Mouse (Mus musculus) CD4-positive, CD25-positive, alpha-beta regulatory T cell, adult 4 months (primary cell): ENCODE results near the gene Jak1. TPM values are rescaled to one million over a fixed set of nuclear protein-coding genes. Genes with fewer than 3 reads are reported as not detected.

Experiments
- ATAC-seq: one replicate; pipeline ENCODE4 v1.8.0; 2017
- polyA plus RNA-seq, 2 experiments: library from polyadenylated mRNA; unstranded; fragments of 100-300 nt; shearing (Covaris generic); gene quantifications; one replicate each; pipeline ENCODE4 v1.2.1; 2017

Gene Jak1
- polyA plus RNA-seq, 2 experiments from 2014 or later: 369 to 445 TPM

DNA sequence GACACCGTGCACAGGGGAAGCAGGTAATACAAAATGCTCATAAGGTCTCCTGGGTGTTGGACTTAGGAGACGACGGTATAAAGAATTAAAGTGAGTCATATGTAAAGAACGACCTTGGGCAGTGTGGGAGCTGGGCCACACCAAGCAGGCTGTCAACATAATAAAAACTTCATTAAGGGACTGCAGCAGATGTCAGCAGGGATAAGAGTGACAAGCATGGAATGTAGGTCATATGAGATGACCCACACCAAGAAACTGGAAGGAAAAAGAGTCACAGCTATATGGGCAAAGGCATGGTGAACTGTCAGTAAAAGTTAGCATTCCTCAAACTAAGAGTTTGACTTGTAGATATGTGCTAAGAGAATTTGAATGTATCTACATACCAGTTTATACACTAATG is 120.7 kb downstream of the Jak1 start:
- no peak for ATAC-seq

DNA sequence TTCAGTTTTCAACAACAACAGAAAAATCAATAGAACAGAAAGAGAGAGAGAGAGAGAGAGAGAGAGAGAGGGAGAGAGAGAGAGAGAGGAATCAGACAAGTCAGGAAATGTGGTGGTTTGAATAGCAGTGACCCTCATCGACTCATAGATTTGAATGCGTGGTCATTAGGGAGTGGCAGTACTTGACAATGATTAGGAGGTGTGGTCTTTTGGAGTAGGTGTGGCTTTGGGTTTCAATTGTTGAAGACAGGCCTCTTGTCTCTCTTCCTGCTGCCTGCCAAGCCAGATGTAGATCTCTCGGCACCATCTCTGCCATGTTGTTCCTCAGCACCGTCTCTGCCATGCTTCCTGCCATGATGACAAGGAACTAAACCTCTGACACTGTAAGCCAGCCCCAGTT is 121.2 kb downstream of the Jak1 start:
- ATAC-seq: no peak

DNA sequence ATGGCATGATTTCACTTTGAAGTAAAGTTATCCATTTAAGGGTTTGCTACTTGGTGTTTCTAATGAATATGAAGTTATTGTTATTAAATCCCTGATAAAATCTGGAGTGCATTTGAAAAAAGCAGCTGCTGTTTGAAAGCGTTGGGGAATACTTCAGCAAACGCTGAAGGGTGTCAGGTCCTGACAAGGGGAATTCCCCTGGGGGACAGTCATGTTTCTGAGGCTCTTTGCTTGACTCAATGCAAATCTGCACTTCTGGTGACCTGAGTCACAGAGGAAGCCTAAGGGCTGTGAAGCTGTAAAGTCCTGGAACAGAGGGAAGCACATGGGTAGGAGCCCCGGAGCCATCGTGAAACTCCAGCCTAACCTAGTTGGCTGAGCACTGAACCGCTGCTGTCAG is 123.3 kb downstream of the Jak1 start:
- peak; percentile 53 for ATAC-seq

DNA sequence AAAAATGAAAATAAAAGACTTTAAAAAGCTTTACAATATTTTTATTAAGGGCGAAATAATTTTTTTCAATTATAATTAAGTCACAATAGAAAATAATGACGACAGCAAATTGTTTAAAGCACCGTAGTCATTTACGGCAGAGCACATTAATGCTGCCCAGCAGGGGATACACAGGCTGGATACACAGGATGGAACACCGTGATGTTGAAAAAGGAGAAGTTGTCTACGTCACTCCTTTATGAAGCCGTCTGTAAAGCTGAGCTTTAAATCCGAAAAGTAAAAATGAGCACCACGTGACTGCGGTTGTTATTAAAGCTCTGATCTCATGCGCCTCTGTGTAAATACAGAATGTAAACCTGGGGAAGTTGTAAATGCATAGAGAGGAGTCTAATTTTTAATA is 127.1 kb downstream of the Jak1 start:
- no peak for ATAC-seq

DNA sequence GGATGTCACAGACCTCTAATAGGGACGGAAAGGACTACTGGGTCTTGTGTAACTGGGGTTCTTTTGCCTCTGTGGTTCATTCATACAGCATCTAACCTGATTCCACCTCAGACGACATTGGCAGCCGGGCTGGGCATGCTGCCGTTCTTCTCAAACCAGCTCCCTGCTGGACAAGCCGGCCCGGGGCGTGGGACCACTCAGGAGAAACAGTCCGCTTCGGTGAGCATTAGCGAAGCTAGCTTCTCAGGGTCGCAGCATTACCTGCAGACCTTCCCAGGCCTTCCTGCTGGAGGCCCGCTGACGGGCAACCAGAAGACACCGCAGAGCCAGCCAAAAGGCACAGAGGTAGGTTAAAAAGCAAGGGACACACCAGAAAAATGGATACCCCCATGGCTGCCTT is 129.2 kb downstream of the Jak1 start:
- no peak for ATAC-seq

DNA sequence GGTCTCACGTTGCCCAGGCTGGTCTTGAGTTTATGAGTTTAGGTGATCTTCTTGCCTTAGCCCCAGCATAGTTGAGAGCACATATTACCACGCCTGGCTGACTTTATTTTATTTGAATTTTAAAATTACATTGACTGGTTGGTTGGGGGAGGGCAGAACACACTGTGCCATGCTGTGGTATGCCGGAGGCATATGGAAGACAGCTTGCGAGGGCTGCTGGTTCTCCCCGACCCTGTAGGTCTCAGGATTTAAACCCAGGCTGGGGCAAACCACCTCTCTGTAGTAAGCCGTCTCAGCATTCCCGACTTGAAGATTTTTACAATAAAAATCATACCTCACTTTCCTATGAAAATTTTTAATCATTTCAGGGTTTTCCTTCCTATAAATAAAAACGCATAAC is 130.1 kb downstream of the Jak1 start:
- ATAC-seq: no peak

DNA sequence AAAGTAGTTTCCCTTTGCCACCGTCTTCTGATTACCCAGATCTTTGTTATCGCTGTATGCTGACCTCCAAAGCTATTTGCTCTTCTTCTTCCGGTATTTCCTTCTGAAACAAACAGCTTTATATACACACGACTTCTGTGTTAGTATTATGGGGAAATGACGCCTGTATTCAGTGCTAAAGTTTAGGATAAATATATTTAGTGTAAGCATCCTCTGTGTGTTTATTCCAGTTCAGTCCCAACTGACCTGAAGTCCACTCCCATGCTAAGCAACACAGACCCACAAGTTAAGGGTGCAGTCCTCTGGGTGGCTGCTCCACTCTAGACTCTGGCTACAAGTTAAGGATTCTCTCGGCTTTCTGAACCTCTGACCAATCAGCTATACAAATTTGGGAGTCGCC is 144.1 kb downstream of the Jak1 start:
- no peak for ATAC-seq

DNA sequence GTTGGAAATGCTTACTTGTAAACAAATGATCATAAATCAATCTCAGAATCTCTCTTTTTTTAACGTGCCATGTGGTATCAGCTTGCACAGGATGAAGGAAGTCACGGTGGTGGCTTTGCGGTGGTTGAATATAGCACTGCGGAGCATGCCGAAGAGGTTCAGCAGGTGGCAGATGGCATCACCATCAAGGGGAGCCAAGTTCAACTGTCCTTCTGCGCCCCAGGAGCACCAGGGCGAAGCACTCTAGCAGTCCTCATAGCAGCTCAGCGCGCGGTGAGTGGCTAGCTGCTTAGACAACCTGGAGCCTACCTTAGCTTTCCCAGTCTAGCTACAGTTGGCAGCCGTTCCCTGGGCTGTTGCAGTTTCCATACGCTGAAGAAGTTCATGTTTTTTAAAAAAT is 158.0 kb downstream of the Jak1 start:
- ATAC-seq: no peak

Other genes with a start within 250 kb of the Jak1 start
- not detected for gene Gm10577, start 244.6 kb downstream of the Jak1 start, polyA plus RNA-seq
- 1 to 10 TPM; 3.3 to 4.6 TPM for gene Raver2, start 196.3 kb downstream of the Jak1 start, polyA plus RNA-seq
- under 1 TPM; 0.09 to 0.99 TPM for gene Ak4, start 154.0 kb upstream of the Jak1 start, polyA plus RNA-seq
- gene Dnajc6, start 231.4 kb upstream of the Jak1 start, polyA plus RNA-seq: 1 to 10 TPM; 2.3 to 3.1 TPM